Mouse (Mus musculus) hindbrain, embryonic 10.5 days (tissue): ENCODE data around the gene Srsf3. TPM values are rescaled to one million over a fixed set of nuclear protein-coding genes. Genes with fewer than 3 reads are reported as not detected.

ENCODE experiments used
- DNase-seq: peaks from one replicate; pipeline ENCODE4 v3.0.0-alpha.2; 2017; ENCODE audit warnings: low spot score
- H3K27ac ChIP-seq: fragments of 300-500 bp; sonication (generic); 2 replicates; pipeline ENCODE4 v1.5.1; 2016; ENCODE audit warnings: mild to moderate bottlenecking, moderate library complexity
- H3K27me3 ChIP-seq: fragments of 300-500 bp; sonication (generic); 2 replicates; pipeline ENCODE4 v1.6.1; 2016; ENCODE audit warnings: mild to moderate bottlenecking; ENCODE audit not compliant: poor library complexity, insufficient read depth, severe bottlenecking
- H3K36me3 ChIP-seq: fragments of 300-500 bp; sonication (generic); 2 replicates; pipeline ENCODE4 v1.6.1; 2016; ENCODE audit warnings: mild to moderate bottlenecking, moderate library complexity
- H3K4me1 ChIP-seq: fragments of 300-500 bp; sonication (generic); replicated peaks from 2 replicates; pipeline ENCODE4 v1.6.1; 2016; ENCODE audit warnings: mild to moderate bottlenecking
- H3K4me3 ChIP-seq: fragments of 300-500 bp; sonication (generic); 2 replicates; pipeline ENCODE4 v1.5.1; 2016; ENCODE audit warnings: mild to moderate bottlenecking, moderate library complexity
- H3K9me3 ChIP-seq: fragments of 300-500 bp; sonication (generic); 2 replicates; pipeline ENCODE4 v1.6.1; 2016; ENCODE audit warnings: mild to moderate bottlenecking, moderate library complexity
- WGBS: fragments of 180-500 bp; shearing (Covaris S2); methylation state at CpG from one replicate; pipeline ENCODE4 v1.1.7; 2016; 5-methylcytosine and 5-hydroxymethylcytosine counted together
- polyA plus RNA-seq: library from polyadenylated mRNA; unstranded; fragments of >200 nt; fragmentation: Nextera tagmentation; extraction: Ambion mirVana; gene quantifications from 2 replicates; pipeline ENCODE4 v1.2.1, GENCODE M21; 2016

The Srsf3 gene
- polyA plus RNA-seq, 1 experiment from 2014 or later: 723 TPM

- no peak for DNase-seq
- H3K9me3 ChIP-seq: no peaks in the 10 kb centered on the region
- no peaks in the 10 kb centered on the region for H3K27me3 ChIP-seq
- 79% methylated on average over 7 of the region's 7 CpGs for WGBS
- no peaks in the 10 kb centered on the region for H3K36me3 ChIP-seq
- H3K4me3 ChIP-seq: no peak overlapping the region
- H3K4me1 ChIP-seq: peaks cover 55% of the 10 kb centered on the region
- peak overlapping the region; percentile 6; the same call in 1 of the 2 replicates for H3K27ac ChIP-seq
Measured at GRCm38 (mm10) chr17:29053841-29054240, 21.4 kb downstream of the Srsf3 start.

- 77% methylated on average over 6 of the region's 6 CpGs for WGBS
- no peak for DNase-seq
- Histone ChIP-seq H3K27me3 (no peaks in the 10 kb centered on the region), H3K27ac (no peak overlapping the region), H3K4me3 (no peak overlapping the region), H3K9me3 (no peaks in the 10 kb centered on the region), H3K36me3 (no peaks in the 10 kb centered on the region), H3K4me1 (peaks cover 52% of the 10 kb centered on the region)
Measured at GRCm38 (mm10) chr17:29054429-29054828, 22.0 kb downstream of the Srsf3 start.

GRCm38 (mm10) chr17:29055586-29055985 lies 23.2 kb downstream of the Srsf3 start:
- Histone ChIP-seq H3K4me1 (peaks cover 44% of the 10 kb centered on the region), H3K27ac (no peak overlapping the region; the same call in 1 of the 2 replicates), H3K36me3 (no peaks in the 10 kb centered on the region), H3K9me3 (no peaks in the 10 kb centered on the region), H3K4me3 (no peak overlapping the region), H3K27me3 (no peaks in the 10 kb centered on the region)
- no peak for DNase-seq
- WGBS: 56% methylated on average over 5 of the region's 5 CpGs

GRCm38 (mm10) chr17:29056207-29056606 lies 23.8 kb downstream of the Srsf3 start:
- H3K9me3 ChIP-seq: no peaks in the 10 kb centered on the region

GRCm38 (mm10) chr17:29056699-29057151 lies 24.3 kb downstream of the Srsf3 start:
- no peaks in the 10 kb centered on the region for H3K36me3 ChIP-seq
- H3K4me1 ChIP-seq: peaks cover 37% of the 10 kb centered on the region
- H3K27ac ChIP-seq: peak overlapping the region; percentile 36
- H3K9me3 ChIP-seq: no peaks in the 10 kb centered on the region
- H3K4me3 ChIP-seq: 0 out of 2 replicates have a peak overlapping the region, but pooled peaks have one; percentile 11
- DNase-seq: peak; percentile 45
- H3K27me3 ChIP-seq: no peaks in the 10 kb centered on the region
- WGBS: 6% methylated on average over 8 of the region's 8 CpGs

More at GRCm38 (mm10) chr17:29056207-29056606, 23.8 kb downstream of the Srsf3 start:
- WGBS: 33% methylated on average over 7 of the region's 7 CpGs
- H3K27me3 ChIP-seq: no peaks in the 10 kb centered on the region
- H3K36me3 ChIP-seq: no peaks in the 10 kb centered on the region
- no peak overlapping the region for H3K4me3 ChIP-seq
- peaks cover 38% of the 10 kb centered on the region for H3K4me1 ChIP-seq
- DNase-seq: no peak
- H3K27ac ChIP-seq: peak overlapping the region; percentile 36; the same call in 1 of the 2 replicates

- no peaks in the 10 kb centered on the region for H3K27me3 ChIP-seq
- 79% methylated on average over 11 of the region's 11 CpGs for WGBS
- no peak for DNase-seq
- H3K9me3 ChIP-seq: no peaks in the 10 kb centered on the region
- peaks cover 42% of the 10 kb centered on the region for H3K4me1 ChIP-seq
- H3K4me3 ChIP-seq: no peak overlapping the region
- no peaks in the 10 kb centered on the region for H3K36me3 ChIP-seq
- H3K27ac ChIP-seq: peak overlapping the region; percentile 36
Measured at GRCm38 (mm10) chr17:29057361-29057890, 25.0 kb downstream of the Srsf3 start.

- no peaks in the 10 kb centered on the region for H3K9me3 ChIP-seq
- no peaks in the 10 kb centered on the region for H3K36me3 ChIP-seq
- peaks cover 47% of the 10 kb centered on the region for H3K4me1 ChIP-seq
- no peak for DNase-seq
- H3K4me3 ChIP-seq: no peak overlapping the region
- peak overlapping the region; percentile 31; the same call in 1 of the 2 replicates for H3K27ac ChIP-seq
- H3K27me3 ChIP-seq: no peaks in the 10 kb centered on the region
- 80% methylated on average over 10 of the region's 10 CpGs for WGBS
Measured at GRCm38 (mm10) chr17:29057961-29058360, 25.5 kb downstream of the Srsf3 start.

GRCm38 (mm10) chr17:29058487-29058886 lies 26.1 kb downstream of the Srsf3 start:
- no peaks in the 10 kb centered on the region for H3K27me3 ChIP-seq
- H3K27ac ChIP-seq: no peak overlapping the region
- no peak overlapping the region for H3K4me3 ChIP-seq
- H3K9me3 ChIP-seq: no peaks in the 10 kb centered on the region
- no peaks in the 10 kb centered on the region for H3K36me3 ChIP-seq
- no peak for DNase-seq
- H3K4me1 ChIP-seq: peaks cover 52% of the 10 kb centered on the region
- WGBS: 77% methylated on average over 8 of the region's 8 CpGs

- H3K27me3 ChIP-seq: no peaks in the 10 kb centered on the region
- no peak overlapping the region for H3K27ac ChIP-seq
- no peaks in the 10 kb centered on the region for H3K36me3 ChIP-seq
- WGBS: 85% methylated on average over 3 of the region's 3 CpGs
- no peak overlapping the region for H3K4me3 ChIP-seq
- no peaks in the 10 kb centered on the region for H3K9me3 ChIP-seq
- no peak for DNase-seq
- H3K4me1 ChIP-seq: peaks cover 56% of the 10 kb centered on the region
Measured at GRCm38 (mm10) chr17:29059581-29059980, 27.2 kb downstream of the Srsf3 start.

GRCm38 (mm10) chr17:29060946-29061345 lies 28.5 kb downstream of the Srsf3 start:
- DNase-seq: no peak
- Histone ChIP-seq H3K36me3 (no peaks in the 10 kb centered on the region), H3K27me3 (no peaks in the 10 kb centered on the region), H3K4me1 (peaks cover 57% of the 10 kb centered on the region), H3K9me3 (no peaks in the 10 kb centered on the region), H3K4me3 (no peak overlapping the region), H3K27ac (no peak overlapping the region)
- WGBS: 89% methylated on average over 9 of the region's 9 CpGs

GRCm38 (mm10) chr17:29062119-29063035 lies 29.9 kb downstream of the Srsf3 start:
- Histone ChIP-seq H3K9me3 (no peaks in the 10 kb centered on the region), H3K4me1 (peaks cover 43% of the 10 kb centered on the region), H3K27me3 (no peaks in the 10 kb centered on the region), H3K27ac (peak overlapping the region; percentile 75; the same call in 1 of the 2 replicates), H3K4me3 (no peak overlapping the region), H3K36me3 (no peaks in the 10 kb centered on the region)
- 53% methylated on average over 13 of the region's 13 CpGs for WGBS
- no peak for DNase-seq

- Histone ChIP-seq H3K27ac (peak overlapping the region; percentile 75), H3K36me3 (no peaks in the 10 kb centered on the region)
Measured at GRCm38 (mm10) chr17:29063121-29063987, 30.9 kb downstream of the Srsf3 start.

More at GRCm38 (mm10) chr17:29063121-29063987, 30.9 kb downstream of the Srsf3 start:
- no peak overlapping the region for H3K4me3 ChIP-seq
- H3K4me1 ChIP-seq: peaks cover 34% of the 10 kb centered on the region
- no peaks in the 10 kb centered on the region for H3K27me3 ChIP-seq
- WGBS: 47% methylated on average over 8 of the region's 8 CpGs
- H3K9me3 ChIP-seq: no peaks in the 10 kb centered on the region
- no peak for DNase-seq
